Mouse (Mus musculus) testis, postnatal 14 days (tissue): ENCODE data around the gene Ermard.

Source experiments
- DNase-seq: peaks from one replicate; pipeline ENCODE4 v3.0.0; 2021; ENCODE audit warnings: low spot score

The Ermard gene

GRCm38 (mm10) chr17:15060356-15060755, 19.3 kb downstream of the Ermard start:
- DNase-seq, result no peak

- DNase-seq, result no peak
Measured at GRCm38 (mm10) chr17:15065391-15066024, 24.5 kb downstream of the Ermard start.

GRCm38 (mm10) chr17:15066066-15066465, 25.1 kb downstream of the Ermard start:
- no peak for DNase-seq

GRCm38 (mm10) chr17:15066911-15067310, 25.9 kb downstream of the Ermard start:
- no peak for DNase-seq

GRCm38 (mm10) chr17:15068040-15068792, 27.2 kb downstream of the Ermard start:
- no peak for DNase-seq

- no peak for DNase-seq
Measured at GRCm38 (mm10) chr17:15069124-15069523, 28.1 kb downstream of the Ermard start.

GRCm38 (mm10) chr17:15072211-15072610, 31.2 kb downstream of the Ermard start:
- DNase-seq, result no peak

- DNase-seq, result no peak
Measured at GRCm38 (mm10) chr17:15075033-15075432, 34.0 kb downstream of the Ermard start.

GRCm38 (mm10) chr17:15077536-15077935, 36.5 kb downstream of the Ermard start:
- DNase-seq, result no peak

- DNase-seq, result no peak
Measured at GRCm38 (mm10) chr17:15084226-15084848, 43.3 kb downstream of the Ermard start.

- no peak for DNase-seq
Measured at GRCm38 (mm10) chr17:15085006-15085405, 44.0 kb downstream of the Ermard start.

- no peak for DNase-seq
Measured at GRCm38 (mm10) chr17:15088166-15088565, 47.2 kb downstream of the Ermard start.

- no peak for DNase-seq
Measured at GRCm38 (mm10) chr17:15088591-15089001, 47.6 kb downstream of the Ermard start.

GRCm38 (mm10) chr17:15091739-15092138, 50.7 kb downstream of the Ermard start:
- DNase-seq, result no peak

- DNase-seq, result no peak
Measured at GRCm38 (mm10) chr17:15093523-15093922, 52.5 kb downstream of the Ermard start.

- DNase-seq, result no peak
Measured at GRCm38 (mm10) chr17:15096853-15097252, 55.8 kb downstream of the Ermard start.

GRCm38 (mm10) chr17:15098677-15099076, 57.7 kb downstream of the Ermard start:
- no peak for DNase-seq

GRCm38 (mm10) chr17:15101355-15101754, 60.3 kb downstream of the Ermard start:
- DNase-seq, result no peak

- no peak for DNase-seq
Measured at GRCm38 (mm10) chr17:15107143-15107649, 66.2 kb downstream of the Ermard start.

- no peak for DNase-seq
Measured at GRCm38 (mm10) chr17:15108473-15109441, 67.7 kb downstream of the Ermard start.

- DNase-seq, result no peak
Measured at GRCm38 (mm10) chr17:15115550-15115949, 74.5 kb downstream of the Ermard start.

GRCm38 (mm10) chr17:15120096-15120495, 79.1 kb downstream of the Ermard start:
- DNase-seq, result no peak
